Mouse (Mus musculus): ENCODE measurements at regions not wholly inside any gene's neighbourhood (a gene's known extent, or its start where the extent isn't known, plus 50 kb on each side); places are given as distances from the start of the nearest gene placed in this dataset.

GRCm38 (mm10) chr13:39702621-39703020 is 658.6 kb downstream of the Ofcc1 start:
- no peak for DNase-seq (ENCODE audit: low spot score in 2 of 2)

GRCm38 (mm10) chr13:39691291-39692024 is 669.8 kb downstream of the Ofcc1 start:
- no peak for DNase-seq (ENCODE audit: low spot score in 2 of 2)

GRCm38 (mm10) chr13:39664548-39664947 is 696.7 kb downstream of the Ofcc1 start:
- DNase-seq (ENCODE audit: low spot score in 2 of 2), result no peak

- no peak for DNase-seq (ENCODE audit: low spot score in 2 of 2)
Observed at GRCm38 (mm10) chr13:39649457-39649856, 688.8 kb upstream of the Slc35b3 start.

GRCm38 (mm10) chr13:39647367-39647766 is 686.7 kb upstream of the Slc35b3 start:
- peak; percentile 56 to 62 for DNase-seq (ENCODE audit: low spot score in 2 of 2)

GRCm38 (mm10) chr13:39631506-39632132 is 670.9 kb upstream of the Slc35b3 start:
- peak; percentile 7 to 41 for DNase-seq (ENCODE audit: low spot score in 2 of 2)

All from left cerebral cortex, adult 18-20 months (tissue).